Mouse (Mus musculus): ENCODE measurements around the gene Gmppa.
A peak's percentile ranks its signal among the peaks of the same experiment; 100 is the strongest.

- TF ChIP-seq CTCF (conservative IDR thresholded peaks at IDR 0.05; ENCODE audit: low read length) (peak; percentile 99), POU5F1 (IDR thresholded peaks at IDR 0.05; ENCODE audit: borderline replicate concordance, low read length) (0 out of 2 replicates have a peak, but pooled peaks have one; percentile 21)
These were observed 9.8 kb upstream of the Gmppa start for GRCm38 (mm10) chr1:75425796-75426471.

Measured in E14TG2a.4 (cell line).